Comparison of ENCODE assay signal across 21 mouse cellular contexts in genomic region chr11:68204407-68204806, GRCm38 (mm10).
DNase-seq lines count a peak whose midpoint lies in the region; ATAC-seq lines count a peak whose summit lies in the region.
"Had no signal": no experiment of that assay in that cellular context is flagged by ENCODE, and none has a peak within 500 bp of the region (broad histone marks: within the 10 kb centered on the region; RNA-seq: fewer than 3 reads in every experiment).

No protein-coding gene starts in this region.

- no peak overlapping the region for H3K4me2 ChIP-seq in heart, embryonic 14.5 days (ENCODE audit: low read length)
- H3K4me2 ChIP-seq in midbrain, embryonic 14.5 days (ENCODE audit: low read length), result no peak overlapping the region
- H3K4me2 ChIP-seq: forebrain, embryonic 13.5 days; heart, embryonic 13.5 days; hindbrain, embryonic 12.5 days; lung, embryonic 15.5 days had no signal

- no peaks in the 10 kb centered on the region for H3K9me3 ChIP-seq in heart, embryonic 14.5 days (ENCODE audit: control insufficient read depth, low read length)
- H3K9me3 ChIP-seq in midbrain, embryonic 10.5 days (replicated peaks), result no peaks in the 10 kb centered on the region
- no peaks in the 10 kb centered on the region for H3K9me3 ChIP-seq in midbrain, embryonic 14.5 days (ENCODE audit: control insufficient read depth, low read length)
- H3K9me3 ChIP-seq: forebrain, embryonic 13.5 days; heart, embryonic 13.5 days; hindbrain, embryonic 12.5 days; lung, embryonic 15.5 days had no signal

- no peaks in the 10 kb centered on the region for H3K36me3 ChIP-seq in heart, embryonic 14.5 days (ENCODE audit: control insufficient read depth, insufficient read depth, low read length)
- H3K36me3 ChIP-seq in midbrain, embryonic 10.5 days, result peaks cover 40% of the 10 kb centered on the region
- no peaks in the 10 kb centered on the region for H3K36me3 ChIP-seq in midbrain, embryonic 14.5 days (ENCODE audit: control insufficient read depth, insufficient read depth, low read length)
- H3K36me3 ChIP-seq: heart, embryonic 13.5 days; hindbrain, embryonic 12.5 days; lung, embryonic 15.5 days had no signal

- H3K27me3 ChIP-seq in heart, embryonic 14.5 days (ENCODE audit: control insufficient read depth, insufficient read depth, low read length), result no peaks in the 10 kb centered on the region
- H3K27me3 ChIP-seq in midbrain, embryonic 10.5 days (ENCODE audit: low read depth, poor library complexity, severe bottlenecking), result peaks cover 13% of the 10 kb centered on the region
- no peaks in the 10 kb centered on the region for H3K27me3 ChIP-seq in midbrain, embryonic 14.5 days (ENCODE audit: control insufficient read depth, insufficient read depth, low read length)
- H3K27me3 ChIP-seq: forebrain, embryonic 13.5 days; heart, embryonic 13.5 days; hindbrain, embryonic 12.5 days; lung, embryonic 15.5 days had no signal

- no peak overlapping the region for H3K4me3 ChIP-seq in heart, embryonic 14.5 days (ENCODE audit: control insufficient read depth in 1 of 2, insufficient read depth in 1 of 2, low read depth in 1 of 2, low read length in 2 of 2)
- H3K4me3 ChIP-seq in midbrain, embryonic 10.5 days, result no peak overlapping the region
- no peak overlapping the region for H3K4me3 ChIP-seq in midbrain, embryonic 14.5 days (replicated peaks; ENCODE audit: low read depth, low read length)
- H3K4me3 ChIP-seq: forebrain, embryonic 13.5 days; gastrocnemius, adult 2 months; heart, embryonic 13.5 days; hindbrain, embryonic 12.5 days; lung, embryonic 15.5 days; myocyte had no signal

- WGBS in heart, embryonic 14.5 days, result 68% methylated on average over 5 of the region's 5 CpGs
- 89% methylated on average over 5 of the region's 5 CpGs for WGBS in midbrain, embryonic 10.5 days
- WGBS in midbrain, embryonic 14.5 days, result 93% methylated on average over 5 of the region's 5 CpGs

- H3K9ac ChIP-seq in heart, embryonic 14.5 days (ENCODE audit: low read length), result no peak overlapping the region
- H3K9ac ChIP-seq in midbrain, embryonic 14.5 days (replicated peaks; ENCODE audit: low read length), result no peak overlapping the region
- H3K9ac ChIP-seq: forebrain, embryonic 13.5 days; heart, embryonic 13.5 days; hindbrain, embryonic 12.5 days; liver, embryonic 14.5 days; lung, embryonic 15.5 days had no signal

- H3K27ac ChIP-seq in heart, embryonic 14.5 days (replicated peaks in 1 of 2; ENCODE audit: control insufficient read depth in 1 of 2, insufficient read depth in 1 of 2, low read depth in 2 of 2, low read length in 2 of 2), result 0 out of 4 replicates have a peak overlapping the region, but pooled peaks have one; percentile 8 to 9
- peak overlapping the region; percentile 64; the same call in 1 of the 2 replicates for H3K27ac ChIP-seq in midbrain, embryonic 10.5 days (replicated peaks)
- no peak overlapping the region for H3K27ac ChIP-seq in midbrain, embryonic 14.5 days (replicated peaks; ENCODE audit: low read depth, low read length)
- H3K27ac ChIP-seq: forebrain, embryonic 13.5 days; gastrocnemius, adult 2 months; hindbrain, embryonic 12.5 days; liver, embryonic 14.5 days; lung, embryonic 15.5 days had no signal

- ATAC-seq in heart, embryonic 14.5 days (ENCODE audit: insufficient number of reproducible peaks, insufficient read depth, low FRiP score, low read depth), result no peak
- ATAC-seq in midbrain, embryonic 14.5 days (ENCODE audit: low FRiP score, low TSS enrichment), result no peak
- ATAC-seq: forebrain, embryonic 13.5 days; intestine, embryonic 16.5 days; midbrain, embryonic 16.5 days had no signal

- DNase-seq in heart, adult 9 months (ENCODE audit: low spot score in 2 of 2), result no peak
- no peak for DNase-seq in midbrain, embryonic 10.5 days (ENCODE audit: low spot score)
- no peak for DNase-seq in midbrain, embryonic 14.5 days
- DNase-seq in A20 (ENCODE audit: low read depth, low spot score), result peak; percentile 52
- peak; percentile 57 for DNase-seq in induced T-regulatory cell, adult 2 months (ENCODE audit: low read depth)
- no peak for DNase-seq in cerebellum, adult 18-20 months
- no peak for DNase-seq in B cell, adult 2 months
- DNase-seq: adrenal gland, postnatal 14 days; cerebellum, adult 9-10 months; gastrocnemius, adult 2 months; kidney, postnatal 25 days; lung, postnatal 36 days had no signal

- H3K4me1 ChIP-seq in heart, embryonic 14.5 days (ENCODE audit: control insufficient read depth in 2 of 2, insufficient read depth in 2 of 2, low read length in 2 of 2), result peaks cover 17 to 25% of the 10 kb centered on the region in 2 experiments
- peaks cover 57% of the 10 kb centered on the region for H3K4me1 ChIP-seq in midbrain, embryonic 10.5 days
- peaks cover 2% of the 10 kb centered on the region; the same call in 1 of the 2 replicates for H3K4me1 ChIP-seq in midbrain, embryonic 14.5 days (ENCODE audit: control insufficient read depth, insufficient read depth, low read length)

Comparison
In these comparisons a context has a peak if more than half of its experiments do, and no peak if none do; other contexts are left out.
1. DNase-seq: peak in A20 (single experiment) and induced T-regulatory cell, adult 2 months (single experiment); none in heart, adult 9 months (0 of 2), midbrain, embryonic 10.5 days (single experiment), midbrain, embryonic 14.5 days (single experiment), cerebellum, adult 18-20 months (0 of 2) and B cell, adult 2 months (0 of 2).